Mouse (Mus musculus) naive thymus-derived CD4-positive, alpha-beta T cell, adult 2 months (primary cell): Measurements from ENCODE around the gene Sim2.

Experiments used
- DNase-seq: peaks from one replicate; pipeline ENCODE4 v3.0.0-alpha.2; 2011; ENCODE audit warnings: low read depth

The Sim2 gene

DNA sequence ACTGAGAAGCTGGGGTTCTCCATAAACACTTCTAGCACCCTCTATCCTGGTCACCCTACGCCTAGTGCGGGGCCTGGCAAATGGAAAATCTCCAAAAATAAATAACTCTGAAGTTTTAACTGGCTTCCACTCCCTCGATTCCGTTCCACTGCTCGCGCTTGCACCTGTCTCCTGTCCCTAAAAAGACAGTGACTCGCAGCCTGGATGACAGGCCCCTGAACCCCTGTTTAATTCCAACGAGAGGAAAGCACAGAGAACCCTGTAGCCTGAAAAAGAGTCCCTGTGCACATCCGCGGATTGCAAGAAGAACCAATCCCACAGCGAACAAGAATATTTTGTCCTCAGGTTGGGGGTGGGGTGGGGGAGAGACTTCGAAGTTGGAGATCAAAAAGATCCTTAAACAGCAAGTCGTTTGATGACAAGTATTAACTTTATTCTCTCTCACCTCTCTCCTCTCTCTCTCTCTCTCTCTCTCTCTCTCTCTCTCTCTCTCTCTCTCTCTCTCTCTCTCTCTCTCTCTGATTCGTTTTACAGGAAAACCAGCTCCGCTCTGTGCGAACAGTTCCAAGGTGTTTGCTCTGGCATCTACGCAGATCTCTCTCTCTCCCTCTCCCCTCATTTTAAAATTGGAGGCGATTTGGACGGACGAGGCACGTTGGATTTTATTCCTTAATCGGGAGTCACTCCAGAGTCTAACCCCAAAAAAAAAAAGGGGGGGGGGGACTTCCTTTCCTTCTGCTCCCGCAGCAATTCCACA is 6.2 kb upstream of the Sim2 start:
- peak; percentile 37 for DNase-seq

- peak; percentile 28 for DNase-seq
Observed at GRCm38 (mm10) chr16:94079075-94079855, 5.5 kb upstream of the Sim2 start.

DNA sequence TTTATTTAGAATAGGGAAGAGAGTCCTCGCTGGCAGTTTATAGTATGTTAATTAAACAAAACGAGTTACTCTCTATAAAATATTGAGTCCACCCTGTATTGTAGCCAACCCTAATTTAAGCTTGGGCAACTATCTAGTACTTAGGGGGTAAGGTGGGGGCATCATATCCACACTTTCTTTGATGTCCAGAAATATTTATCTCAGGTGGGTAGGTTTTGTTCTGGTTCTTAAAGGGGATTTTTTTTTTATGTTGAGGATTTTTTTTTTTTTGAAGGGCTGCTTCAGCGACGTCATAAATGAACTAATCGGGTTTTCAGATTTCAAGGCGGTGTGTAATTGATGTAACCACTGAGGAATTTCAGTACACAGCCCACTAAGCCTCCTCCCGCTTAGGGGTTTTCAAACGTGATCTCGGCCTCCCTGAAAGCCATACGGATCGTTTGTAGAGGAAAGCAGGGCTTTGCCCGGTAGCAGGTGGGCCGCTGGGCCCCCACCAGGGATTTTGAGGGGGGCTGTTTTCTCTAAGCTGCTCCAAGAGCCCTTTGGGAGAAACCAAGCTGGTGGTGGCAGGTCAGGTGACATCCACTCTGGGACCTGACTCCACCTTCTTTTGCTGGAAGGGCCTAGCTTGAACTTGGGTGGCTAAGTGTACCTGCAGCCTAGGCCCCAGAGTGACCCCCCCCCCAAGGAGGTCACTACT is 4.7 kb upstream of the Sim2 start:
- no peak for DNase-seq

- DNase-seq = no peak
Observed at GRCm38 (mm10) chr16:94081596-94081995, 3.1 kb upstream of the Sim2 start.

GRCm38 (mm10) chr16:94081996-94082708 is 2.6 kb upstream of the Sim2 start:
- no peak for DNase-seq

DNA sequence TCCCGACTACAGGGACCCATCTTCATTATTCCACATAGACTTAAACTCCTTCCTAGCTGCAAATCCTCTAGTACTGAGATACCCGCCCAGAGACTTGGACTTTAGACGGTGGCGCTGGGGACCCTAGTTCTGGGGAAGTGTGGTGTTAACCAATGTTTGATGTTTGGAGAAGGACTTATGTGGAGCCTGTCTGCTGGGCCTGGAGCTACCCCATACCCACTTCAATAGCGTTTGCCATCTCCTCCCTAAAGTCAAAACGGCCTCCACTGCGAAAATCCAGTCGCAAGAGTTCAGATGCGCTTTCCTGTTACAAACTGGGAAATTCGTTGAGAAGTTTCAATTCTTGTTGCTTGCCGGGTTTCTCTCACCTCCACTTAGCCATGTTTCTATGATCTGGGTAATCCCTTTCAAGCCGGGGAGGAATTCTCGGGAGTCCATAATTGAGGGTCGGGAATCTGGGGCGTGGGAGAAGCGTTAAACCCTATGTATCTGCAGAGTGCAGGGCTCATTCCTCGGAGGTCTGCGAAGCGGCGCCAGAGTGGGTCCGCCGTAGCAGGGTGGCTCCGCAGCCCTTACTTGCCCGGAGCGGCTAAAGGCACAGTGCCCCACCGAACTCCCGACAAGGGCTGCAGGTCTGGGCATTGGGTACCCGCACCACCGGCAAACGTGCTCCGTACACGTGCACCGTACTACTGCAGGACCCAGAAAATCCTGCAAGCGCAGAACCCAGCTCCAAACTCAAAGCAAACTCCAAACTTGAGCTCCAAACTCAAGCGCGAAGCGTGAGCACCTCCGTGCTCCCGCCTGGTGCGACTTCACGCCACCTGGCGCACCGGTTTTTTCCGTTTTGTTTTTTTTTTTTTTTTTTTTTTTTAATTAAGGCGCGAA is 1.5 kb upstream of the Sim2 start:
- no peak for DNase-seq

GRCm38 (mm10) chr16:94083848-94084525 is 744 bp upstream of the Sim2 start:
- no peak for DNase-seq

GRCm38 (mm10) chr16:94085603-94086285 is 1.0 kb downstream of the Sim2 start:
- no peak for DNase-seq

DNA sequence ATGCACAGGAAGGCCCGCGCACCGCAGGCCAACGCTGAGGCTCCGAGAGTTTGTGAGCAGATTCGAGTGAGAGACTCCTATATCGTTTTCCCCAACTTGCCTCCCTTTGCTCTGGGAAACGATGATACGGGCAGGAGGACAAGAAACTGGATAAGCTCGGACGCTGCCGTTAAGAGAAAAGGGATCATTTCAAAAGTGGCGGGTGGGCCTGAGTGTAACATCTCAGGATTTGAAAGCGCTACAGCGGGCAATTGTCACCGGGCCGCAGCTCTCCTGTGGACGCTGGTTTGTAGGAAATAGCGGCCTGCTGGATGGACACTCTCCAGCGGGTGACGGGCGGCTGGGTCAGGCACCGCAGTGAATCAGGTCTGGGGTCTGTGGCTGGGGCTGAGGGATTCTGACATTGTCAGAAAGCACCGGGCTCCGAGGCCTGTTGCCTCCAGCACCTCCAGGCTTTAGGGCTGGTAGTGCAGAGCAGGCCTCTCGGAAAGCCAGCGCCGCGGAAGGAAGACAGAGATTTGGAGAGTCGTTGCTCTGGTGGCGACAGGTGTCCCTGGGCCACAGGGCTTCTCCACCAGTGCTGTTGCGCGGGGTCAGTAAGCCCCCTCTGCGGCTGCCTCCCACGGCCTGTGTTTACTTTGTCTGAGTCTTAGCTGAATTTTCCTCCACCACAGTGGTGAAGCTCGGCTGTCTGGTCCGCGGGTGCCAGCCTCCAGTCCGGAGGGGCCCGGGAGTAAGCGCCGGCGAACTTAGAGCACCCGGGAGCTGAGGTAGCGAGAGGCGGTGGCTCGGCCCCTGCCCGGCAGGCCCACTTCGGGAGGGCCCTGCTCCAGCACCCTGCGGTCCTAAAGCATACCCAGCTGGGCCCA is 2.2 kb downstream of the Sim2 start:
- DNase-seq = peak; percentile 32

GRCm38 (mm10) chr16:94087570-94088225 is 3.0 kb downstream of the Sim2 start:
- DNase-seq = no peak

DNA sequence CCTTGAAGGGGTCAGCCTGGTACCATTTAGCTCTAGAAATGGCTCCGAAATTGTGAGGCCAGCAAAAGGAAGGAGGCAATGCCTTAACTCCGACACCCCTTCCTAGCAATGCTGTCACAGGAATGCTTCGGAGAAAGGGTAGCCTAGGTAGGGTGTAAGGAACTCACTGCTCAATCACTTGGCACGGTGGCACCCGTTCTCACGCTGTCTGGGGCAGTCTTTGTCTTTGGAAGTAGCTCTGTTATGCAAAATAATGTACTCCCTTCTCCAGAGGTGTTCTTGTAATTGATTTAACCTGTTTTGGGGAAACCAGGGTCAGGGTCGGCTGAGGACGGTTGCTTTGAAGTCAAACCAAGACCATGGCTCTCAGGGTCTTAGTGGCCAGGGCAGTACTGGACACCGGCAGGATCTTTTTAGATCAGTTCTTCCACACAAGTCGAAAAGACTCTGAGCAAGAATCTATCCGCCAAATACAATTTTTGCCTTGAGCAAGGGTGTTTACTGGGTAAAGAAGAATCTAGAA is 3.6 kb downstream of the Sim2 start:
- no peak for DNase-seq

- no peak for DNase-seq
Observed at GRCm38 (mm10) chr16:94088819-94089692, 4.3 kb downstream of the Sim2 start.

GRCm38 (mm10) chr16:94092511-94093150 is 7.9 kb downstream of the Sim2 start:
- no peak for DNase-seq

DNA sequence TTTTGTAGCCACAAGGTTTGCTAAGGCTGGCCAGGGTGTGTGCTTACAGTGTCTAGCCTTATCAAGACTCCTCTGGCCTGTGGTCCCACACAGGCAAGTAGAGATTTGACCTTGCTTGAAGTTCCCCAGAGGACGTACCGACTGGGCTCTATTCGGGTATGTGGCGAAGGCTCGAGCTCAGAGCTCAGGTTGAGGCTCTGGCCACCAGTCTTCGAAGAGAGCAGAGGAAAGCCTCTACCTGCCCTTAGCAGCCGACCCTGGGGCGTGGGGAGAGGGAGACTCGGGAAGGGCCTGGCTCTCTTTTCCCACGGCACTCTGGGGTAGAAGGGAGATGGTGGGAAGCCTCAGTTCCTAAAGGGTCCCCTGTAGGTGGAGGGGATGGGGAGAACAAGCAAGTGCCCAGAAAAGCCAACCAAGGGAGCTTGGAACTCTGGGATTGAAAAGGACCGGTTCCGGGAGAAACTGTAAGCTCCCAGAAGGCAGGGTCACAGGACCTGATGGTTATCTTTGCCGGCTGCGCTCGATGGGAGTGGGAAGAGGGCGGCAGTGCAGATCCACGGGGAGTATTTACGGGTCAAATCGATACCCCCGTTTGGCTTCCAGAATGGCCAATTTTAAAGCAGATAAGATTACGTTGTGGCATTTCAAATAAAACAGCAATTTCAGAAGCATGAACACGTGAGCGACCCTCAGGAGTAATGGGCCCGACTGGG is 8.6 kb downstream of the Sim2 start:
- no peak for DNase-seq

DNA sequence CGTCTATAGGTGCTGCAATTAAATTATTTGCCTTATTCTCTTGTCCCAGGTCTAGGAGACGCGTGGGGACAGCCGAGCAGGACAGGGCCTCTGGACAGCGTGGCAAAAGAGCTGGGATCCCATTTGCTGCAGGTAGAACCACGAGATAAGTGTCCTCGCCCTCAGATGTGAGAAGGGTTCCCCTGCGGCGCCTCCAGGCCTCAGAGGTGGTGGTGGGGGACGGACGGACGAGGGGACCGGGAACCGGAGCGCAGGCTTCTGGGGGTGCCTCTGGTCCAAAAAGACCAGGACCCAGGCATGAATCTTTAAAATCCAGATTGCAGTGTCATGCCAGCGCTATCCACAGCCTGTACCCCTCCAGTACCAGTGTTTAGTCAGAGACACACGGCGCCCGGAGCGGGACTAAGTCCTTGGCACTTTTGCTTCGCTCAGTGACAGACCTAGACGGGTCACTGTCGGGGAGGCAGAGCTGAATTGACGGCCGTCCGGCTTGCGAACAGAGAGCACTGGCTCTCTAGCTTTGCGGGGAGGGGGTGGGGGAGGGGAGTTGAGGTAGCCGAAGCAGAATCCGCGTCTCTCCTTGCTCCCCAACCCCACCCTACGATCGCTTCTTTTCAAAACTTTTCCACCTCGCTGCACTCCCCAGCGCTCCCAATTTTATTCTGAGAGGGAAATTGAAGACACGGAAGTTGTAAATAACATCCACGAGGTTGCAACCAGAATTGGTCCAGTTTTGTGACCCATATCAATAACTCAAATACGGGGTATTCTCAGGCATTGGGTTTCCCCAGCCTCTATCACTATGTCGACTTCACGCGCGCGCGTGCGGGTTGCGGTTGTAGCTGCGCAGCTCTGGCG is 9.7 kb downstream of the Sim2 start:
- DNase-seq = peak; percentile 41
